Mouse (Mus musculus): ENCODE data around the gene Tns3.

GRCm38 (mm10) chr11:8697670-8698069 lies 33.3 kb upstream of the Tns3 start:
- TF ChIP-seq POLR2A (IDR thresholded peaks at IDR 0.05; ENCODE audit: insufficient read length, low read depth) (no peak), TCF12 (IDR thresholded peaks at IDR 0.05; ENCODE audit: insufficient read depth, poor library complexity, severe bottlenecking) (no peak), USF1 (IDR thresholded peaks at IDR 0.05; ENCODE audit: low read depth) (no peak), POLR2AphosphoS2 (IDR thresholded peaks at IDR 0.05; ENCODE audit: insufficient read length, low read depth) (no peak), CEBPB (IDR thresholded peaks at IDR 0.05; ENCODE audit: insufficient read depth, poor library complexity, severe bottlenecking) (peak; percentile 87), TCF3 (IDR thresholded peaks at IDR 0.05; ENCODE audit: insufficient read length, low read depth) (no peak), MAX (IDR thresholded peaks at IDR 0.05; ENCODE audit: low read depth) (no peak), E2F4 (IDR thresholded peaks at IDR 0.05; ENCODE audit: insufficient read depth) (no peak), MYOG (IDR thresholded peaks at IDR 0.05; ENCODE audit: control insufficient read depth in 1 of 3, insufficient read depth in 1 of 3, insufficient read length in 2 of 3, low read depth in 2 of 3) (no peak), MYOD1 (IDR thresholded peaks at IDR 0.05; ENCODE audit: control insufficient read depth in 1 of 3, insufficient read length in 2 of 3, low read depth in 2 of 3) (no peak), REST (IDR thresholded peaks at IDR 0.05; ENCODE audit: insufficient read depth, insufficient read length) (no peak), SRF (IDR thresholded peaks at IDR 0.05; ENCODE audit: control insufficient read depth, insufficient read length, low read depth) (no peak)
